Mouse (Mus musculus) erythroblast, embryonic 14.5 days (primary cell): ENCODE data around the gene Pfdn6.

Experiments
- GATA1 ChIP-seq: IDR thresholded peaks from 2 replicates; pipeline ENCODE4 v1.6.1; 2012; ENCODE audit warnings: low read length, inconsistent platforms, mixed read lengths
- TAL1 ChIP-seq: IDR thresholded peaks from 3 replicates; pipeline ENCODE4 v1.6.1; 2012; ENCODE audit warnings: low read length, inconsistent platforms, mixed read lengths

DNA sequence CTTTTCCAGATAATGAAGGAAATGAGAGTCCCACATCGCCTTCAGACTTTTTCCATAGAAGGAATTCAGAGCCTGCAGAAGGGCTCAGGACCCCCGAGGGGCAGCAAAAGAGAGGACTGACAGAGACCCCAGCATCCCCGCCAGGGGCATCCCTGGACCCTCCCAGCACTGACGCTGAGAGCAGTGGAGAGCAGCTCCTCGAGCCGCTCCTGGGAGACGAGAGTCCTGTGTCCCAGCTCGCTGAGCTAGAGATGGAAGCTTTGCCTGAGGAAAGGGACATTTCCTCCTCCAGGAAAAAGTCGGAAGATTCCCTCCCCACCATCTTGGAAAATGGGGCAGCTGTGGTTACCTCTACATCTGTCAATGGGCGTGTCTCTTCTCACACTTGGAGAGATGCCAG lies 26.9 kb downstream of the Pfdn6 start:
- TF ChIP-seq TAL1 = no peak
- no peak for TF ChIP-seq GATA1
